9 mouse cellular contexts compared by ENCODE assay signal in the genomic region with DNA sequence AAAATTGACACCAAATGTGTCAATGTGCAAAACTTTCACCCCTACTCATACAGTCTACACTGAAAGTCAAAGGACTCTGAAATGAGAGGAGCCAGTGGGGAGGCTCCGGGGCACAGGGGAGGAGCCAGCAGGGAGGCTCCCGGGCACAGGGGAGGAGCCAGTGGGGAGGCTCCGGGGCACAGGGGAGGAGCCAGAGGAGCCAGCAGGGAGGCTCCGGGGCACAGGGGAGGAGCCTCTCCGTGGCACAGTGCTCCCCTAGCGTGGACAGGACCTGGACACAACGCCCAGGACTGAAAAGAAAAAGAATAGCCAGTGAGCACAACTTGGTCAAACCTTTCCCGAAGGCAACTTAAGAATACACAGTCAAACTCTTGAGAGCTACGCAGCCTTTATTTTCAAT. TPM values are rescaled to one million over a fixed set of nuclear protein-coding genes. Genes with fewer than 3 reads are reported as not detected.
DNase-seq lines count a peak whose midpoint lies in the region; ATAC-seq lines count a peak whose summit lies in the region.
"Had no signal": no experiment of that assay in that cellular context is flagged by ENCODE, and none has a peak within 500 bp of the region (broad histone marks: within the 10 kb centered on the region; RNA-seq: fewer than 3 reads in every experiment).

No protein-coding gene starts in this region.

- no peaks in the 10 kb centered on the region for H3K9me3 ChIP-seq in neural tube, embryonic 12.5 days
- no peaks in the 10 kb centered on the region for H3K9me3 ChIP-seq in neural tube, embryonic 15.5 days (replicated peaks)
- H3K9me3 ChIP-seq: megakaryocyte, embryonic 14.5 days had no signal

- H3K4me1 ChIP-seq in neural tube, embryonic 12.5 days: no peaks in the 10 kb centered on the region
- no peaks in the 10 kb centered on the region for H3K4me1 ChIP-seq in neural tube, embryonic 15.5 days
- H3K4me1 ChIP-seq: megakaryocyte, embryonic 14.5 days had no signal

- ATAC-seq in neural tube, embryonic 12.5 days (ENCODE audit: low FRiP score, low read depth): no peak
- no peak for ATAC-seq in neural tube, embryonic 15.5 days (ENCODE audit: low FRiP score)
- peak; percentile 100 for ATAC-seq in megakaryocyte progenitor cell, adult 5-6 weeks (replicated peaks; ENCODE audit: poor library complexity)

- peak; percentile 47 for DNase-seq in embryo, embryonic 10.5 days (ENCODE audit: low spot score)
- DNase-seq in kidney, postnatal 10 days: peak; percentile 22
- no peak for DNase-seq in right cerebral cortex, postnatal 14 days
- DNase-seq in testis, postnatal 10 days (ENCODE audit: low spot score): no peak
- DNase-seq in gastrocnemius, postnatal 4 days (ENCODE audit: low spot score in 2 of 2): no peak

- 30% methylated on average over 9 of the region's 9 CpGs for WGBS in neural tube, embryonic 12.5 days
- 31% methylated on average over 9 of the region's 9 CpGs for WGBS in neural tube, embryonic 15.5 days

- H3K27ac ChIP-seq in neural tube, embryonic 12.5 days: no peak overlapping the region
- H3K27ac ChIP-seq in neural tube, embryonic 15.5 days (replicated peaks): no peak overlapping the region

- H3K4me3 ChIP-seq in neural tube, embryonic 12.5 days: no peak overlapping the region
- no peak overlapping the region for H3K4me3 ChIP-seq in neural tube, embryonic 15.5 days (replicated peaks)
- H3K4me3 ChIP-seq: megakaryocyte, embryonic 14.5 days had no signal

- no peaks in the 10 kb centered on the region for H3K36me3 ChIP-seq in neural tube, embryonic 12.5 days
- H3K36me3 ChIP-seq in neural tube, embryonic 15.5 days: no peaks in the 10 kb centered on the region

- 0 out of 2 replicates have a peak overlapping the region, but pooled peaks have one; percentile 3 for H3K4me2 ChIP-seq in neural tube, embryonic 12.5 days (replicated peaks)
- no peak overlapping the region for H3K4me2 ChIP-seq in neural tube, embryonic 15.5 days

- no peaks in the 10 kb centered on the region for H3K27me3 ChIP-seq in neural tube, embryonic 12.5 days (replicated peaks)
- no peaks in the 10 kb centered on the region for H3K27me3 ChIP-seq in neural tube, embryonic 15.5 days (replicated peaks)
- H3K27me3 ChIP-seq: megakaryocyte, embryonic 14.5 days had no signal

- no peak overlapping the region for H3K9ac ChIP-seq in neural tube, embryonic 12.5 days
- H3K9ac ChIP-seq in neural tube, embryonic 15.5 days (replicated peaks): no peak overlapping the region

RNA-seq across cellular contexts. Expression of a gene that starts 20.2 kb away (rescaled TPM):
- 5.5 and 6.2 TPM in 2 replicates for polyA plus RNA-seq in neural tube, embryonic 12.5 days (2016; fragmentation: Nextera tagmentation; extraction: Ambion mirVana)
- 1.4 and 4.5 TPM in 2 replicates for polyA plus RNA-seq in neural tube, embryonic 15.5 days (2015; fragmentation: Nextera tagmentation; extraction: Ambion mirVana)
- 34.4 and 37.2 TPM in 2 replicates for total RNA-seq in megakaryocyte progenitor cell, adult 5-6 weeks (2015)
- total RNA-seq in megakaryocyte progenitor cell, adult 5-6 weeks (2017): 38.1 and 43.0 TPM in 2 replicates
- 10 to 100 TPM in 1 of 2 experiments, 1 to 10 TPM in 1; 8.3 to 11.7 TPM for total RNA-seq in gastrocnemius, postnatal 4 days (2021)

RNA-seq across cellular contexts. Expression of a gene that starts 38.5 kb away (rescaled TPM):
- 2.2 and 2.6 TPM in 2 replicates for polyA plus RNA-seq in neural tube, embryonic 12.5 days (2016; fragmentation: Nextera tagmentation; extraction: Ambion mirVana)
- polyA plus RNA-seq in neural tube, embryonic 15.5 days (2015; fragmentation: Nextera tagmentation; extraction: Ambion mirVana): 1.9 and 2.4 TPM in 2 replicates
- 0.27 TPM in 1 of 2 replicates, not detected in the other for total RNA-seq in megakaryocyte progenitor cell, adult 5-6 weeks (2015)
- total RNA-seq in megakaryocyte progenitor cell, adult 5-6 weeks (2017): 0.54 and 1.1 TPM in 2 replicates
- total RNA-seq in gastrocnemius, postnatal 4 days (2021): under 1 TPM; 0.36 to 0.37 TPM

Comparison
In these comparisons a context has a peak if more than half of its experiments do, and no peak if none do; other contexts are left out.
1. DNase-seq: peak in embryo, embryonic 10.5 days (single experiment) and kidney, postnatal 10 days (single experiment); none in right cerebral cortex, postnatal 14 days (single experiment), testis, postnatal 10 days (single experiment) and gastrocnemius, postnatal 4 days (0 of 2).